Mouse (Mus musculus): ENCODE data around the gene Gm45785.

- TF ChIP-seq CTCF (IDR thresholded peaks at IDR 0.05; ENCODE audit: extremely low read depth, insufficient read length, insufficient replicate concordance, low read depth, low read length) (no peak), POLR2A (IDR thresholded peaks at IDR 0.05; ENCODE audit: low read depth, low read length) (no peak)
These were observed 10.4 kb downstream of the Gm45785 start for GRCm38 (mm10) chr7:140845683-140846082.

All from small intestine, adult 2 months (tissue).